ENCODE assay signal across 35 mouse cellular contexts in the genomic region with DNA sequence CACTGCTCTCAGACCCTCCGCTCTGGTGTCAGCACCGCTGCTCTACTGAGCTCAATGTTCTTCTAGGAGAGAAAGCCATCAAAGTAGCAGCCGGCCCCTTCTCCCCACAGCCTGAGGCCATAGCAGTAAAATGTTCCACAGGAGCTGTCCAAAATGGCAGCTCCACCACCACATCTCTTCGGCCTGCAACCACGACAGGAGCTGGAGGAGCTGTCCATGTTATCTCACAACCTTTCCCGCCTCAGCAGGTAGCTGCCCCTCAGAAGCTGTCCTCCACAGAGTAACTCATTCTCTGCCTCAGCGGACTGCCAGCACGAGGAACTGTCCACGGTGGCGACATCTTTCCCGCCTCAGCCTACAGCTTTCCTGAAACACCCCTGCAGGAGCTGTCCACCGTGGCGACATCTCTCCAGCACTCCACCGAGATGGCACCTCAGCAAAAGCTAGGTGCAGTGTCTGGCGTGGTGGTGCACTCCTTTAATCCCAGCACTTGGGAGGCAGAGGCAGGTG. TPM values are rescaled to one million over a fixed set of nuclear protein-coding genes. Genes with fewer than 3 reads are reported as not detected.
"Had no signal": no experiment of that assay in that cellular context is flagged by ENCODE, and none has a peak within 500 bp of the region (broad histone marks: within the 10 kb centered on the region; RNA-seq: fewer than 3 reads in every experiment).

No protein-coding gene starts in this region.

- H3K9me3 ChIP-seq: heart, embryonic 13.5 days; heart, embryonic 15.5 days; hindbrain, embryonic 12.5 days; kidney, embryonic 15.5 days; limb, embryonic 13.5 days; limb, embryonic 15.5 days; liver, embryonic 12.5 days had no signal

- H3K4me1 ChIP-seq: heart, embryonic 13.5 days; heart, embryonic 15.5 days; hindbrain, embryonic 10.5 days; hindbrain, embryonic 12.5 days; kidney, embryonic 15.5 days; limb, embryonic 13.5 days; limb, embryonic 15.5 days; liver, embryonic 12.5 days had no signal

- H3K4me2 ChIP-seq: heart, embryonic 11.5 days; heart, embryonic 13.5 days; heart, embryonic 15.5 days; hindbrain, embryonic 12.5 days; hindbrain, embryonic 14.5 days; kidney, embryonic 15.5 days; limb, embryonic 13.5 days; limb, embryonic 15.5 days; liver, embryonic 12.5 days had no signal

- H3K4me3 ChIP-seq: heart, embryonic 13.5 days; heart, embryonic 15.5 days; hindbrain, embryonic 10.5 days; hindbrain, embryonic 12.5 days; kidney, embryonic 15.5 days; limb, embryonic 13.5 days; limb, embryonic 15.5 days; liver, embryonic 12.5 days had no signal

- ATAC-seq: hindbrain, embryonic 16.5 days; intestine, embryonic 16.5 days; liver, embryonic 12.5 days had no signal

- DNase-seq: gastrocnemius, postnatal 14 days; gastrocnemius, postnatal 36 days; heart, adult 18-20 months; heart, postnatal 4 days; kidney, adult 11 months; kidney, adult 2 months; kidney, adult 9 months; kidney, postnatal 14 days; kidney, postnatal 36 days; layer of hippocampus, adult 9-11 months; layer of hippocampus, postnatal 36 days; left cerebral cortex, postnatal 4 days had no signal

- H3K36me3 ChIP-seq: heart, embryonic 13.5 days; heart, embryonic 15.5 days; hindbrain, embryonic 10.5 days; hindbrain, embryonic 12.5 days; kidney, embryonic 15.5 days; limb, embryonic 13.5 days; limb, embryonic 15.5 days; liver, embryonic 12.5 days had no signal

- H3K9ac ChIP-seq: heart, embryonic 13.5 days; heart, embryonic 15.5 days; hindbrain, embryonic 12.5 days; hindbrain, embryonic 14.5 days; kidney, embryonic 15.5 days; limb, embryonic 13.5 days; limb, embryonic 15.5 days; liver, embryonic 12.5 days; liver, embryonic 14.5 days had no signal

- H3K27me3 ChIP-seq: heart, embryonic 13.5 days; heart, embryonic 15.5 days; hindbrain, embryonic 12.5 days; kidney, embryonic 15.5 days; limb, embryonic 13.5 days; limb, embryonic 15.5 days; liver, embryonic 12.5 days had no signal

- H3K27ac ChIP-seq: heart, embryonic 13.5 days; heart, embryonic 15.5 days; hindbrain, embryonic 10.5 days; hindbrain, embryonic 12.5 days; hindbrain, embryonic 14.5 days; kidney, embryonic 15.5 days; kidney, postnatal 0 days; limb, embryonic 13.5 days; limb, embryonic 15.5 days; liver, embryonic 12.5 days; liver, embryonic 14.5 days had no signal

RNA-seq across cellular contexts. Expression of a gene that starts 33.3 kb away (rescaled TPM):
- total RNA-seq: gastrocnemius, adult 18-20 months; gastrocnemius, adult 8-10 months; gastrocnemius, postnatal 14 days; gastrocnemius, postnatal 36 days; heart, postnatal 4 days; layer of hippocampus, adult 8-10 months; left cerebral cortex, adult 18-20 months; left cerebral cortex, adult 8-10 months; left cerebral cortex, postnatal 25 days; left cerebral cortex, postnatal 4 days; liver, adult 2 months had no signal
- polyA plus RNA-seq: heart, embryonic 11.5 days; heart, embryonic 13.5 days; heart, embryonic 15.5 days; hindbrain, embryonic 10.5 days; hindbrain, embryonic 12.5 days; hindbrain, embryonic 14.5 days; hindbrain, embryonic 16.5 days; limb, embryonic 13.5 days; limb, embryonic 15.5 days; liver, adult 2 months had no signal

RNA-seq across cellular contexts. Expression of a gene that starts 42.7 kb away (rescaled TPM):
- total RNA-seq: left cerebral cortex, postnatal 4 days; liver, adult 2 months had no signal
- polyA plus RNA-seq: heart, embryonic 11.5 days; heart, embryonic 15.5 days; heart, postnatal 0 days; hindbrain, embryonic 10.5 days; hindbrain, embryonic 12.5 days; intestine, embryonic 14.5 days; intestine, embryonic 16.5 days; limb, embryonic 15.5 days; liver, embryonic 12.5 days had no signal
